Mouse (Mus musculus): ENCODE results near the gene Vcl. TPM values are rescaled to one million over a fixed set of nuclear protein-coding genes. Genes with fewer than 3 reads are reported as not detected.

Vcl gene
- polyA plus RNA-seq, 1 experiment from 2014 or later: 19.7 TPM

- 85% methylated on average over 5 of the region's 5 CpGs for WGBS
- no peak for DNase-seq (ENCODE audit: low spot score)
- no peak overlapping the region for H3K4me2 ChIP-seq (replicated peaks)
- H3K27ac ChIP-seq: no peak overlapping the region
- H3K9ac ChIP-seq: no peak overlapping the region
- no peak for ATAC-seq (ENCODE audit: low FRiP score)
- H3K36me3 ChIP-seq (replicated peaks; ENCODE audit: control insufficient read depth, insufficient read depth): no peaks in the 10 kb centered on the region
- H3K4me1 ChIP-seq (replicated peaks; ENCODE audit: control insufficient read depth, insufficient read depth, low read length): no peaks in the 10 kb centered on the region
- no peak overlapping the region for H3K4me3 ChIP-seq (replicated peaks; ENCODE audit: low read length)
- H3K27me3 ChIP-seq (ENCODE audit: control insufficient read depth, insufficient read depth, low read length): no peaks in the 10 kb centered on the region
- no peaks in the 10 kb centered on the region for H3K9me3 ChIP-seq (ENCODE audit: control insufficient read depth, low read length)
Observed at GRCm38 (mm10) chr14:21062766-21063513, 133.7 kb downstream of the Vcl start.

GRCm38 (mm10) chr14:21064321-21064720 lies 135.1 kb downstream of the Vcl start:
- ATAC-seq (ENCODE audit: low FRiP score): no peak
- Histone ChIP-seq H3K27ac (no peak overlapping the region), H3K4me1 (replicated peaks; ENCODE audit: control insufficient read depth, insufficient read depth, low read length) (no peaks in the 10 kb centered on the region), H3K36me3 (replicated peaks; ENCODE audit: control insufficient read depth, insufficient read depth) (no peaks in the 10 kb centered on the region), H3K4me3 (replicated peaks; ENCODE audit: low read length) (no peak overlapping the region), H3K27me3 (ENCODE audit: control insufficient read depth, insufficient read depth, low read length) (no peaks in the 10 kb centered on the region), H3K9ac (no peak overlapping the region), H3K4me2 (replicated peaks) (no peak overlapping the region), H3K9me3 (ENCODE audit: control insufficient read depth, low read length) (no peaks in the 10 kb centered on the region)
- no peak for DNase-seq (ENCODE audit: low spot score)
- WGBS: 79% methylated on average over 1 of the region's 1 CpGs

- Histone ChIP-seq H3K9me3 (ENCODE audit: control insufficient read depth, low read length) (no peaks in the 10 kb centered on the region), H3K4me1 (replicated peaks; ENCODE audit: control insufficient read depth, insufficient read depth, low read length) (no peaks in the 10 kb centered on the region), H3K27me3 (ENCODE audit: control insufficient read depth, insufficient read depth, low read length) (no peaks in the 10 kb centered on the region), H3K4me3 (replicated peaks; ENCODE audit: low read length) (no peak overlapping the region), H3K27ac (no peak overlapping the region), H3K36me3 (replicated peaks; ENCODE audit: control insufficient read depth, insufficient read depth) (no peaks in the 10 kb centered on the region), H3K9ac (no peak overlapping the region), H3K4me2 (replicated peaks) (no peak overlapping the region)
- no peak for DNase-seq (ENCODE audit: low spot score)
- ATAC-seq (ENCODE audit: low FRiP score): no peak
- WGBS: 77% methylated on average over 8 of the region's 8 CpGs
Observed at GRCm38 (mm10) chr14:21065490-21066162, 136.4 kb downstream of the Vcl start.

GRCm38 (mm10) chr14:21069594-21069993 lies 140.4 kb downstream of the Vcl start:
- Histone ChIP-seq H3K27ac (no peak overlapping the region), H3K9me3 (ENCODE audit: control insufficient read depth, low read length) (no peaks in the 10 kb centered on the region), H3K4me2 (replicated peaks) (no peak overlapping the region), H3K4me1 (replicated peaks; ENCODE audit: control insufficient read depth, insufficient read depth, low read length) (no peaks in the 10 kb centered on the region), H3K4me3 (replicated peaks; ENCODE audit: low read length) (no peak overlapping the region), H3K36me3 (replicated peaks; ENCODE audit: control insufficient read depth, insufficient read depth) (no peaks in the 10 kb centered on the region), H3K9ac (no peak overlapping the region), H3K27me3 (ENCODE audit: control insufficient read depth, insufficient read depth, low read length) (no peaks in the 10 kb centered on the region)
- DNase-seq (ENCODE audit: low spot score) (no peak), ATAC-seq (ENCODE audit: low FRiP score) (no peak)
- 93% methylated on average over 5 of the region's 5 CpGs for WGBS

GRCm38 (mm10) chr14:21073981-21074380 lies 144.8 kb downstream of the Vcl start:
- Histone ChIP-seq H3K36me3 (replicated peaks; ENCODE audit: control insufficient read depth, insufficient read depth) (no peaks in the 10 kb centered on the region), H3K9ac (no peak overlapping the region), H3K27me3 (ENCODE audit: control insufficient read depth, insufficient read depth, low read length) (no peaks in the 10 kb centered on the region), H3K4me2 (replicated peaks) (no peak overlapping the region), H3K9me3 (ENCODE audit: control insufficient read depth, low read length) (no peaks in the 10 kb centered on the region), H3K4me3 (replicated peaks; ENCODE audit: low read length) (no peak overlapping the region), H3K27ac (no peak overlapping the region), H3K4me1 (replicated peaks; ENCODE audit: control insufficient read depth, insufficient read depth, low read length) (0 out of 2 replicates have a peak, but pooled peaks cover 4% of the 10 kb centered on the region)
- no peak for ATAC-seq (ENCODE audit: low FRiP score)
- DNase-seq (ENCODE audit: low spot score): no peak
- 64% methylated on average over 3 of the region's 3 CpGs for WGBS

- Histone ChIP-seq H3K9ac (no peak overlapping the region; the same call in 1 of the 2 replicates), H3K27ac (no peak overlapping the region), H3K4me2 (replicated peaks) (peak overlapping the region; percentile 76), H3K4me3 (replicated peaks; ENCODE audit: low read length) (peak overlapping the region; percentile 69; the same call in 1 of the 2 replicates), H3K27me3 (ENCODE audit: control insufficient read depth, insufficient read depth, low read length) (no peaks in the 10 kb centered on the region), H3K36me3 (replicated peaks; ENCODE audit: control insufficient read depth, insufficient read depth) (no peaks in the 10 kb centered on the region), H3K4me1 (replicated peaks; ENCODE audit: control insufficient read depth, insufficient read depth, low read length) (0 out of 2 replicates have a peak, but pooled peaks cover 4% of the 10 kb centered on the region), H3K9me3 (ENCODE audit: control insufficient read depth, low read length) (no peaks in the 10 kb centered on the region)
- no peak for ATAC-seq (ENCODE audit: low FRiP score)
- 71% methylated on average over 11 of the region's 11 CpGs for WGBS
- DNase-seq (ENCODE audit: low spot score): no peak
Observed at GRCm38 (mm10) chr14:21074398-21075320, 145.5 kb downstream of the Vcl start.

- peak; percentile 83 for DNase-seq (ENCODE audit: low spot score)
- Histone ChIP-seq H3K4me1 (replicated peaks; ENCODE audit: control insufficient read depth, insufficient read depth, low read length) (0 out of 2 replicates have a peak, but pooled peaks cover 4% of the 10 kb centered on the region), H3K4me3 (replicated peaks; ENCODE audit: low read length) (peak overlapping the region; percentile 69), H3K36me3 (replicated peaks; ENCODE audit: control insufficient read depth, insufficient read depth) (no peaks in the 10 kb centered on the region), H3K9ac (peak overlapping the region; percentile 75), H3K9me3 (ENCODE audit: control insufficient read depth, low read length) (no peaks in the 10 kb centered on the region), H3K27me3 (ENCODE audit: control insufficient read depth, insufficient read depth, low read length) (no peaks in the 10 kb centered on the region), H3K27ac (peak overlapping the region; percentile 70), H3K4me2 (replicated peaks) (peak overlapping the region; percentile 76)
- ATAC-seq (ENCODE audit: low FRiP score): peak; percentile 99
- under 1% methylated on average over 56 of the region's 59 CpGs for WGBS
Observed at GRCm38 (mm10) chr14:21075751-21076500, 146.7 kb downstream of the Vcl start.

- Histone ChIP-seq H3K4me1 (replicated peaks; ENCODE audit: control insufficient read depth, insufficient read depth, low read length) (0 out of 2 replicates have a peak, but pooled peaks cover 4% of the 10 kb centered on the region), H3K27ac (no peak overlapping the region), H3K9me3 (ENCODE audit: control insufficient read depth, low read length) (no peaks in the 10 kb centered on the region), H3K4me2 (replicated peaks) (peak overlapping the region; percentile 76), H3K27me3 (ENCODE audit: control insufficient read depth, insufficient read depth, low read length) (no peaks in the 10 kb centered on the region), H3K36me3 (replicated peaks; ENCODE audit: control insufficient read depth, insufficient read depth) (no peaks in the 10 kb centered on the region), H3K4me3 (replicated peaks; ENCODE audit: low read length) (peak overlapping the region; percentile 69), H3K9ac (peak overlapping the region; percentile 75)
- ATAC-seq (ENCODE audit: low FRiP score) (peak; percentile 26), DNase-seq (ENCODE audit: low spot score) (no peak)
- 43% methylated on average over 7 of the region's 7 CpGs for WGBS
Observed at GRCm38 (mm10) chr14:21076501-21077194, 147.4 kb downstream of the Vcl start.

Data from hindbrain, embryonic 14.5 days (tissue).